Mouse (Mus musculus): ENCODE measurements around the gene S1pr4. TPM values are rescaled to one million over a fixed set of nuclear protein-coding genes. Genes with fewer than 3 reads are reported as not detected.

S1pr4 gene
- polyA plus RNA-seq, 1 experiment: 0.46 TPM

GRCm38 (mm10) chr10:81519978-81520365 lies 20.0 kb upstream of the S1pr4 start:
- TF ChIP-seq CTCF (IDR thresholded peaks at IDR 0.05; ENCODE audit: low read depth, low read length) (no peak), POLR2A (IDR thresholded peaks at IDR 0.05; ENCODE audit: borderline replicate concordance, low read depth, low read length) (no peak)

DNA sequence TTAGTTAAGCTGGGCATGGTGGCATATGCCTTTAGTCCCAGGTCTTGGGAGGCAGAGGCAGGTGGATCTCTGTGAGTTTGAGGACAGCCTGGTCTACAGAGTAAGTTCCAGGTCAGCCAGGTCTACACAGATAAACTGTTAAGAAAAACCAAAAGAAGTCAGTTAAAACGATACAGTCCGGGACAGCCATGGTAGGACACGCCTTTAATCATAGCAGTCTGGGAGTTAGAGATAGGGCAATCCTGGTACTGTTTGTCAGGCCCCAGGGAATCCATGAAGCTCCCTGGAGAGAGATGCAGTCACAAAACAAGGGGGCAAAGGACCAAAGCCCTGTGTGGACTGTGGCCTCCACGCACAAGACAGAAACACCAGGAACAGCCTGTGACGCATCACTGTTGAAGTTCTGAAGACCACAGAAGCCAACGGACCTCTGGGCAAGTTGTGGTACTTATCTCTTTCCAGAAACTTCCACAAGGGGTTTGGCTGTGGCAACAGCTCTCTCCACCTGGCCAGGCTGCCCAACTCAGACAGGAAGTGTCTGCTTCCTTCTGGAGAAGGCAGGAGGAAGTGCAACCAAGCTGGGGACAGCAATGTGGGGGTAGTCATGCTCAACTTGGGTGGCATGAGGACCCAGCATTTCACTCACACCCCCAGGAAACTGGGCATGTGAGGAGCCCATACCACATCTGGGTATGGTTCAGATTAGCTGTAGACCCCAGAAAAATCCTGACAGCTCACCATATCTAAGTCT lies 19.5 kb upstream of the S1pr4 start:
- Histone ChIP-seq H3K4me3 (ENCODE audit: insufficient read depth, low read length) (peak overlapping the region; percentile 33), H3K4me1 (ENCODE audit: control insufficient read depth, insufficient read depth, low read length) (peaks cover 43% of the 10 kb centered on the region), H3K27ac (ENCODE audit: insufficient read depth, low read depth, low read length) (peak overlapping the region; percentile 91)
- TF ChIP-seq POLR2A (IDR thresholded peaks at IDR 0.05; ENCODE audit: borderline replicate concordance, low read depth, low read length): no peak
- TF ChIP-seq CTCF (IDR thresholded peaks at IDR 0.05; ENCODE audit: low read depth, low read length): no peak

More at GRCm38 (mm10) chr10:81519978-81520365, 20.0 kb upstream of the S1pr4 start:
- peaks cover 49% of the 10 kb centered on the region for H3K4me1 ChIP-seq (ENCODE audit: control insufficient read depth, insufficient read depth, low read length)
- H3K27ac ChIP-seq (ENCODE audit: insufficient read depth, low read depth, low read length): peak overlapping the region; percentile 91
- H3K4me3 ChIP-seq (ENCODE audit: insufficient read depth, low read length): peak overlapping the region; percentile 33

GRCm38 (mm10) chr10:81518546-81518945 lies 18.6 kb upstream of the S1pr4 start:
- no peak overlapping the region for H3K4me3 ChIP-seq (ENCODE audit: insufficient read depth, low read length)
- TF ChIP-seq CTCF (IDR thresholded peaks at IDR 0.05; ENCODE audit: low read depth, low read length): peak; percentile 48; the same call in 1 of the 2 replicates
- TF ChIP-seq POLR2A (IDR thresholded peaks at IDR 0.05; ENCODE audit: borderline replicate concordance, low read depth, low read length): no peak

GRCm38 (mm10) chr10:81517227-81517626 lies 17.3 kb upstream of the S1pr4 start:
- peaks cover 41% of the 10 kb centered on the region for H3K4me1 ChIP-seq (ENCODE audit: control insufficient read depth, insufficient read depth, low read length)
- H3K27ac ChIP-seq (ENCODE audit: insufficient read depth, low read depth, low read length): no peak overlapping the region
- H3K4me3 ChIP-seq (ENCODE audit: insufficient read depth, low read length): no peak overlapping the region
- no peak for TF ChIP-seq CTCF (IDR thresholded peaks at IDR 0.05; ENCODE audit: low read depth, low read length)
- no peak for TF ChIP-seq POLR2A (IDR thresholded peaks at IDR 0.05; ENCODE audit: borderline replicate concordance, low read depth, low read length)

More at GRCm38 (mm10) chr10:81518546-81518945, 18.6 kb upstream of the S1pr4 start:
- Histone ChIP-seq H3K27ac (ENCODE audit: insufficient read depth, low read depth, low read length) (no peak overlapping the region), H3K4me1 (ENCODE audit: control insufficient read depth, insufficient read depth, low read length) (peaks cover 43% of the 10 kb centered on the region)

DNA sequence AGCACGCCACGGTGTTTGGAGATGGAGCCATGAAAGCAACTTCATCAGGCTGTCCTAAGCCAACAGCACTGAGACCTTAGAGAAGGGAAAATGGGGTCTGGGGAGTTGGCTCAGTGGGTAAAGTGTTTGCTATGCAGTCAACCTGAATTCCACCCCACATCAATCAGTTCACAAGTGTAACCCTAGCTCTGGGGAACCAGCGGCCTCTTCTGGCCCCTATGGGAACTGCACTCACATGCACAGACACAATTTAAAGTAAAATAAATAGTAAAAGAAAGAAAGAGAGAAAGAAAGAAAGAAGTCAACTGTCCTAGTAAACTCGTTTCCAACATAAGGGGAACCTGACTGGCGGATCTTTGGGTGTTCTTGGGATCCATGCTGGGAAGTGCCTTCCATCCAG lies 13.9 kb upstream of the S1pr4 start:
- H3K4me1 ChIP-seq (ENCODE audit: control insufficient read depth, insufficient read depth, low read length): peaks cover 19% of the 10 kb centered on the region
- TF ChIP-seq POLR2A (IDR thresholded peaks at IDR 0.05; ENCODE audit: borderline replicate concordance, low read depth, low read length): no peak
- no peak for TF ChIP-seq CTCF (IDR thresholded peaks at IDR 0.05; ENCODE audit: low read depth, low read length)
- H3K4me3 ChIP-seq (ENCODE audit: insufficient read depth, low read length): no peak overlapping the region
- no peak overlapping the region for H3K27ac ChIP-seq (ENCODE audit: insufficient read depth, low read depth, low read length)

DNA sequence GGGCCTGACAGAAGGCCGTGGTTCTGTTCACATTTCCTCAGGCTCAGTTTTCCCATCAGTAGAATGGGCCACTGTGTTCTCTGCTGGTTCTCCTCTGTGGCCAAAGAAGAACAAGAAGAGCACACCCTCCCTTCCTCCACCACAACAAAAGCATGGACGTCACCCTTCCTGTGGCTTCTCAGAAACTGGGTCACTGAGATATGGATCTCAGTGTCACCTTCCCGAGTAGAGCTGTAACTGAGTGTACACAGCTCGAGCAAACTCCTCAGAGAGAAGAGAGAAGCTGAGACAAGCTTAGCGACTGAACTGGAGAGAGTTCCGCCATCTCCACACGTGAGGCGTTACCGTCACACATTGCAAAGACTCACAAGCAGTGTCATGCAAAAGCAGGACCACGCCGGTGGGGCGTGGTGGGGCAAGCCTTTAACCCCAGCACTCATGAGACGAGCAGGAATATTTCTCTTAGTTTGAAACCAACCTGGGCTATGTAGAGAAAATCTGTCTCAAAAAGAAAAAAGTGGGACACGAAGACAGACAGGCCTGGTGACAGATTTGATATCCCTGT lies 10.4 kb upstream of the S1pr4 start:
- no peak overlapping the region for H3K4me3 ChIP-seq (ENCODE audit: insufficient read depth, low read length)
- TF ChIP-seq CTCF (IDR thresholded peaks at IDR 0.05; ENCODE audit: low read depth, low read length) (no peak), POLR2A (IDR thresholded peaks at IDR 0.05; ENCODE audit: borderline replicate concordance, low read depth, low read length) (no peak)
- H3K27ac ChIP-seq (ENCODE audit: insufficient read depth, low read depth, low read length): no peak overlapping the region
- no peaks in the 10 kb centered on the region for H3K4me1 ChIP-seq (ENCODE audit: control insufficient read depth, insufficient read depth, low read length)

GRCm38 (mm10) chr10:81507691-81508489 lies 8.0 kb upstream of the S1pr4 start:
- H3K27ac ChIP-seq (ENCODE audit: insufficient read depth, low read depth, low read length): no peak overlapping the region
- no peak for TF ChIP-seq POLR2A (IDR thresholded peaks at IDR 0.05; ENCODE audit: borderline replicate concordance, low read depth, low read length)
- TF ChIP-seq CTCF (IDR thresholded peaks at IDR 0.05; ENCODE audit: low read depth, low read length): no peak
- no peaks in the 10 kb centered on the region for H3K4me1 ChIP-seq (ENCODE audit: control insufficient read depth, insufficient read depth, low read length)
- no peak overlapping the region for H3K4me3 ChIP-seq (ENCODE audit: insufficient read depth, low read length)

DNA sequence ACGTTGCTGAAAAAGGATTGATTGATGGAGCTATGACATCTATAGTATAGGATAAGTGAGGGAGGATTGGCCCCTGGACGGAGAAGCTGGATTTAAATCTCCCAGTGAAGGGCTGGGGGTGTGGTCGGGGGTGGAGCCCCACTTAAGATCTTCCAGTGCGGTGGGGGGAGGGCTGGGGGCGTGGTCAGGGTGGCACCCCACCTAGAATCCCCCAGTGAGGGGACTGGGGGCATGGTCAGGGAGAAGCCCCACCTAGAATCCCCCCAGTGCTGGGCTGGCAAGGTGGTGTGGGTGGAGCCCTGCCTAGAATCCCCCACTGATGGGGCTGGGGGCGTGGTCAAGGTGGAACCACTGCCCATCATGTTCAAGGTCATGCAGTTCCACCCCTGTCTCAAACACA lies 7.2 kb upstream of the S1pr4 start:
- no peak for TF ChIP-seq CTCF (IDR thresholded peaks at IDR 0.05; ENCODE audit: low read depth, low read length)
- TF ChIP-seq POLR2A (IDR thresholded peaks at IDR 0.05; ENCODE audit: borderline replicate concordance, low read depth, low read length): no peak
- Histone ChIP-seq H3K4me1 (ENCODE audit: control insufficient read depth, insufficient read depth, low read length) (no peaks in the 10 kb centered on the region), H3K4me3 (ENCODE audit: insufficient read depth, low read length) (no peak overlapping the region), H3K27ac (ENCODE audit: insufficient read depth, low read depth, low read length) (no peak overlapping the region)

DNA sequence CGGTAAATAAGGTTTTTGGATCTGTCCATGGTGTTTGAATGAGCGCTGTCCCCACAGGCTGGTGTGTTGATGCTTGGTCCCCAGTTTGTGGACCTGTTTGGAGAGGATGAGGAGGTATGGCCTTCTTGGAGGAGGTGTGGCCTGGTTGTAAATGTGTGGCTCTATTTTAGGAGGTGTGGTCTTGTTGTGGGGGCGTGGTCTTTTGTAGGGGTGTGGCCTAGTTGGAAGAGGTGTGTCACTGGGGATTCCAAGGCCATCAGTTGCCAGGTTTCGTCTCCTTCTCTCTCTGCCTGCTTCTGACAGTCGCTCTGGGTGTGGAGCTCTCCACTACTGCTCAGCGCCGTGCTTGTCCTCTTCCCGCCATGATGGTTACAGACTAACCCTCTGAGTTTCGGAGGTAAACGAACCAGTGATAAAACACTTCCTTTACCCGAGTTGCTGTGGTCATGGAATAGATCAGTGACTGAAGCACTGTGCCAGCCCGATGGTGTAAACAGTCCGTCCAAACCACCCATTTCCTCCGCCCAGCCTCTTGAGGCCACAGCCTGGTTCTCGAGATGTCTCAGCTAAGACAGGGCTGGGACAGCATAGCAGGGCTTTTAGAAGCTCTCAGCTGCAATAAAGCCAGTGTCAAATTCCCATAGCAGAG lies 5.2 kb upstream of the S1pr4 start:
- Histone ChIP-seq H3K27ac (ENCODE audit: insufficient read depth, low read depth, low read length) (no peak overlapping the region), H3K4me1 (ENCODE audit: control insufficient read depth, insufficient read depth, low read length) (no peaks in the 10 kb centered on the region), H3K4me3 (ENCODE audit: insufficient read depth, low read length) (no peak overlapping the region)
- TF ChIP-seq POLR2A (IDR thresholded peaks at IDR 0.05; ENCODE audit: borderline replicate concordance, low read depth, low read length): no peak
- no peak for TF ChIP-seq CTCF (IDR thresholded peaks at IDR 0.05; ENCODE audit: low read depth, low read length)

Data from bone marrow macrophage, adult 2 months (primary cell).